Mouse (Mus musculus): ENCODE data around the gene Akap12. TPM values are rescaled to one million over a fixed set of nuclear protein-coding genes. Genes with fewer than 3 reads are reported as not detected.

The Akap12 gene
- total RNA-seq, 2 experiments from 2014 or later = 32.3 to 33.1 TPM

DNA sequence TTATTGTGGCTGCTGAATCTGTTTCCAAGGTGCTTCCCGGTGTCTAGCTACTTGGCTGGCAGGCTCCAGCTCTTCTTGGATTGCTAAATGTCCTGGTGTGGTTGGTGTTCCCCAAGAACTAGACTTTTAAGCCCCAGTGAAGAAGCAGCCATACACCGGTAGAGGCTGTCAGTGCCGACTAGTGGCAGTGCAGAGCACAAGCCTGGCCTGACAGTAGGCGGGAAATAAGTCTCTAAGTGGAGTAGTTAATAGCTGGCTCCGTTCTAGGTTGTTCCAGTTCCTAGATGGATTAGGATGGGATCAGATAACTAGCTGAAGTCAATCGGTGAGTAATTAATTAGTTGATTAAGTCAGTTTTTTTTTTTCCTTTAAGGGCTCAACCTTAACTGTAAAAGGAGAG, 125.7 kb downstream of the Akap12 start:
- DNase-seq (ENCODE audit: low spot score in 2 of 2) = peak in 1 of 2 experiments; percentile 37

- no peak for DNase-seq (ENCODE audit: low spot score in 2 of 2)
These were observed 129.1 kb downstream of the Akap12 start for GRCm38 (mm10) chr10:4395321-4395720.

- no peak for DNase-seq (ENCODE audit: low spot score in 2 of 2)
These were observed 131.9 kb downstream of the Akap12 start for GRCm38 (mm10) chr10:4398058-4398457.

- DNase-seq (ENCODE audit: low spot score in 2 of 2) = peak; percentile 42 to 57
These were observed 138.8 kb downstream of the Akap12 start for GRCm38 (mm10) chr10:4404895-4405491.

GRCm38 (mm10) chr10:4405511-4405910, 139.3 kb downstream of the Akap12 start:
- no peak for DNase-seq (ENCODE audit: low spot score in 2 of 2)

DNA sequence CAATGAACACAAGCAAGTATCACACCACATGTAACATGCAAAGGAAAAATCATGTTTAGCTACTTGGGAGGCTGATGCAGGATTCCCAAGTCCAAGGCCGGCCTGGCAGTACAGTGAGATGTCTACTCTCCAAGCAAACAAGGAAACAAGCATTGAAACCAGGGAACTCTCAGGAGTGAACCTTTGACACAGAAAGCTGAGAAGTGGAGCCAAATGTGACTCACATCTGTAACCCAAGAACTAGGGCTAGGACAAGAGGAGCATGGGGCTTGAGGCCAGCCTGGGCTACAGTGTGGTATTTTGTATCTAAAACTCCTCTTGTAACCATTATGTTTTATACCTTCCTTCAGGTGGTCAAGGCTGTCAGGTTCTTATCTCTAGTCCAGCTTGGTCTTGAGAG, 141.0 kb downstream of the Akap12 start:
- no peak for DNase-seq (ENCODE audit: low spot score in 2 of 2)

Other genes starting within 250 kb of the Akap12 start
- gene Zbtb2, start 121.7 kb downstream of the Akap12 start, total RNA-seq (2021) = 10 to 100 TPM; 10.8 to 12.0 TPM
- 10 to 100 TPM; 22.4 to 23.2 TPM for gene Rmnd1, start 166.0 kb downstream of the Akap12 start, total RNA-seq (2021)
- 10 to 100 TPM; 10.8 to 11.1 TPM for gene Armt1, start 166.1 kb downstream of the Akap12 start, total RNA-seq (2021)
- under 1 TPM; 0.49 to 0.89 TPM for gene Ccdc170, start 216.1 kb downstream of the Akap12 start, total RNA-seq (2021)